Mouse (Mus musculus): ENCODE results near the gene Chka. TPM values are rescaled to one million over a fixed set of nuclear protein-coding genes. Genes with fewer than 3 reads are reported as not detected.
A peak's percentile ranks its signal among the peaks of the same experiment; 100 is the strongest.

Chka gene
- total and polyA plus RNA-seq, 2 experiments from 2014 or later: 13.6 to 36.3 TPM

GRCm38 (mm10) chr19:3930262-3931057, 78.9 kb downstream of the Chka start:
- Histone ChIP-seq H3K9ac (replicated peaks; ENCODE audit: low read depth, low read length) (no peak overlapping the region), H3K36me3 (replicated peaks; ENCODE audit: control insufficient read depth, insufficient read depth, low read length) (no peaks in the 10 kb centered on the region), H3K27me3 (ENCODE audit: control insufficient read depth, insufficient read depth, low read length) (no peaks in the 10 kb centered on the region; the same call in 1 of the 2 replicates), H3K4me2 (ENCODE audit: low read depth, low read length) (no peak overlapping the region), H3K4me1 (ENCODE audit: control insufficient read depth, insufficient read depth) (peaks cover 20% of the 10 kb centered on the region), H3K4me3 (ENCODE audit: low read depth, low read length) (no peak overlapping the region), H3K27ac (ENCODE audit: low read depth) (peak overlapping the region; percentile 76), H3K9me3 (replicated peaks; ENCODE audit: control insufficient read depth, low read length) (no peaks in the 10 kb centered on the region)
- ATAC-seq (ENCODE audit: insufficient read depth, low read depth) (no peak), DNase-seq (ENCODE audit: low spot score) (no peak)
- 59% methylated on average over 20 of the region's 21 CpGs for WGBS
- TF ChIP-seq CTCF (IDR thresholded peaks at IDR 0.05; ENCODE audit: low read depth) (no peak), EP300 (IDR thresholded peaks at IDR 0.05; ENCODE audit: low read depth) (no peak)

GRCm38 (mm10) chr19:3931716-3932115, 80.1 kb downstream of the Chka start:
- no peaks in the 10 kb centered on the region; the same call in 1 of the 2 replicates for H3K27me3 ChIP-seq (ENCODE audit: control insufficient read depth, insufficient read depth, low read length)
- TF ChIP-seq CTCF (IDR thresholded peaks at IDR 0.05; ENCODE audit: low read depth): no peak
- no peak for TF ChIP-seq EP300 (IDR thresholded peaks at IDR 0.05; ENCODE audit: low read depth)
- WGBS: 88% methylated on average over 9 of the region's 9 CpGs
- no peak overlapping the region for H3K4me2 ChIP-seq (ENCODE audit: low read depth, low read length)
- no peak for ATAC-seq (ENCODE audit: insufficient read depth, low read depth)
- H3K36me3 ChIP-seq (replicated peaks; ENCODE audit: control insufficient read depth, insufficient read depth, low read length): no peaks in the 10 kb centered on the region
- no peak overlapping the region for H3K4me3 ChIP-seq (ENCODE audit: low read depth, low read length)
- H3K9me3 ChIP-seq (replicated peaks; ENCODE audit: control insufficient read depth, low read length): no peaks in the 10 kb centered on the region
- H3K4me1 ChIP-seq (ENCODE audit: control insufficient read depth, insufficient read depth): peaks cover 27% of the 10 kb centered on the region
- DNase-seq (ENCODE audit: low spot score): no peak
- no peak overlapping the region for H3K9ac ChIP-seq (replicated peaks; ENCODE audit: low read depth, low read length)
- no peak overlapping the region for H3K27ac ChIP-seq (ENCODE audit: low read depth)

DNA sequence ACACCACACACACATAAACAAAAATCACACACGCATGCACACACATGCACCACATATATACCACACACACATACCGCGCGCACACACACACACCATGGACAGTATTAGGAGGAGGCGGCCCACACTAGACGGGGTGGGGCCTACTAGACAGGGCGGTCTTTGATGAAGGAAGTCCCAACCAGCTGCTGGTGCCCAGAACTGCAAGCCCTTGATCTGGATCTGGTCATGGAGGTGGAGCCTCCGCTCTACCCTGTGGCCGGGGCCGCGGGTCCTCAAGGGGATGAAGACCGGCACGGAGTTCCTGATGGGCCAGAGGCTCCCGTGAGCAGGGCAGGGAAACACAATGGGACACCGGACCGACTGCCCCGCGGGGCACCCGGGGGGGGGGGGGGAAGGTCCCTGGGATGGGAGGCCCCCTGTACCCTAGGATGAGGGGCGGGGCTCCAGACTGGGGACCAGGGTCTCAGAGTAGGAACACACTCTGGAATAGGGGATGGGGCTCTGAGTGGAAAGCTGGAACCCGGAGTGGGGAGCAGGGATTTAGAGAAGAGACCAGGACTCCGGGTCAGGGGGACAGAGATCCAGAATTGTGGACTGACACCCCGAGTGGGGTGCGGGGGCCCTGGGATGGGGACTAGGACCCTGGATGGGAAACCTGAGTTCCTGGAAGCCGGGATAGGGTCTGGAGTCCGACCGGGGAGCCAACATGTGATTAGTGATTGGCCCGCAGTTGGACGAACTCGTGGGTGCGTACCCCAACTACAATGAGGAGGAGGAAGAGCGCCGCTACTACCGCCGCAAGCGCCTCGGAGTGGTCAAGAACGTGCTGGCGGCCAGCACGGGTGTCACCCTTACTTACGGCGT, 83.7 kb downstream of the Chka start, which contains the start of gene Unc93b1:
Gene Unc93b1, plus strand, starts transcription at position 155 of the 864 bp plus-strand sequence.
- 11% methylated on average over 38 of the region's 42 CpGs for WGBS
- H3K27me3 ChIP-seq (ENCODE audit: control insufficient read depth, insufficient read depth, low read length): no peaks in the 10 kb centered on the region; the same call in 1 of the 2 replicates
- no peaks in the 10 kb centered on the region for H3K36me3 ChIP-seq (replicated peaks; ENCODE audit: control insufficient read depth, insufficient read depth, low read length)
- no peaks in the 10 kb centered on the region for H3K9me3 ChIP-seq (replicated peaks; ENCODE audit: control insufficient read depth, low read length)
- peaks cover 17% of the 10 kb centered on the region; the same call in 1 of the 2 replicates for H3K4me1 ChIP-seq (ENCODE audit: control insufficient read depth, insufficient read depth)
- H3K27ac ChIP-seq (ENCODE audit: low read depth): peak within 1 kb of the TSS; percentile 49
- H3K4me3 ChIP-seq (ENCODE audit: low read depth, low read length): peak within 1 kb of the TSS; percentile 65
- H3K9ac ChIP-seq (replicated peaks; ENCODE audit: low read depth, low read length): peak within 1 kb of the TSS; percentile 61
- H3K4me2 ChIP-seq (ENCODE audit: low read depth, low read length): peak within 1 kb of the TSS; percentile 92
- ATAC-seq (ENCODE audit: insufficient read depth, low read depth) (peak; percentile 91), DNase-seq (ENCODE audit: low spot score) (peak; percentile 69)
- no peak for TF ChIP-seq CTCF (IDR thresholded peaks at IDR 0.05; ENCODE audit: low read depth)
- no peak for TF ChIP-seq EP300 (IDR thresholded peaks at IDR 0.05; ENCODE audit: low read depth)

DNA sequence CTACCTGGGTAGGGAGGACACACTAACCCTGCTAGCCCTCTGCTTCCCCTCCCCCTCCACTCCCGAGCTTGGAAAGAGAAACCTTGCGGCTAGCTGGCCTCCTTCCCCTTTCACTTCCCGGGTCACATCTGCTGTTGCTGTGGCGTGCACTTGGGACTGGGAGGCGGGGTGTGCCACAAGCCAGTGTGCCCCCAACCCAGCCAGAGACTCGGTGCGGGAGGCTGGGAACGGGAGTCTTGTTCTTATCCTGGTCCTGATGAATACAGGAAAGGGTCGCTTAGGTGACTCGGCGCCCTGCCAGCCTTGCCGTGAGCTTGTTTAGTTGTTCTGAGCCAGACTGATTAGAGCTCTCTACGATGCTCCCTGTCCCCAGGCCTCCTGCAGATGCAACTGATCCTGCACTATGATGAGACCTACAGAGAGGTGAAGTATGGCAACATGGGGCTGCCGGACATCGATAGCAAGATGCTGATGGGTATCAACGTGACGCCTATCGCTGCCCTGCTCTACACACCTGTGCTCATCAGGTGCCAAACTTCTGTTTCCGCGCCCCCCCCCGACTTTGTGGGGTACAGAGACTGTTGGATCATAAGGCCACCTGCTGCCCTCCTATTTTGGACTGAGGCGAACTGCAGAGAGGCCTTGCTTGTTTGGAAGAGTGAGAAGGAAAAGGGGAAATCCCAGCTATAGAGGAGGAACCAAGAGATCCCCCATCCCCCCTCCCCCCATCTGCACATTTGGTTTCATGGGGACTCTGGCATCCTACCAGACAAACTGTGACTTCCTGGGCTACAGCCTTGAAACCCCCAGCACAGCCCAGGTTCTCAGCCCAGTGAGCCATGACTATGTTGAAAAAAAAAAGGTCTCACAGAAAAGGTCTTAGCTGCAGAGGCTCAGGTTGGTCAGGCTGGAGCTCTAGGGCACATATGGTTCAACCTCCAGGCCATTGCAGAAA, 84.6 kb downstream of the Chka start:
- peak overlapping the region; percentile 65 for H3K4me3 ChIP-seq (ENCODE audit: low read depth, low read length)
- peak overlapping the region; percentile 61 for H3K9ac ChIP-seq (replicated peaks; ENCODE audit: low read depth, low read length)
- 6% methylated on average over 22 of the region's 22 CpGs for WGBS
- no peaks in the 10 kb centered on the region for H3K9me3 ChIP-seq (replicated peaks; ENCODE audit: control insufficient read depth, low read length)
- no peaks in the 10 kb centered on the region for H3K27me3 ChIP-seq (ENCODE audit: control insufficient read depth, insufficient read depth, low read length)
- H3K27ac ChIP-seq (ENCODE audit: low read depth): peak overlapping the region; percentile 49; the same call in 1 of the 2 replicates
- TF ChIP-seq CTCF (IDR thresholded peaks at IDR 0.05; ENCODE audit: low read depth): no peak
- TF ChIP-seq EP300 (IDR thresholded peaks at IDR 0.05; ENCODE audit: low read depth): no peak
- DNase-seq (ENCODE audit: low spot score) (peak; percentile 70), ATAC-seq (ENCODE audit: insufficient read depth, low read depth) (peak; percentile 57)
- H3K36me3 ChIP-seq (replicated peaks; ENCODE audit: control insufficient read depth, insufficient read depth, low read length): no peaks in the 10 kb centered on the region
- H3K4me2 ChIP-seq (ENCODE audit: low read depth, low read length): peak overlapping the region; percentile 92
- H3K4me1 ChIP-seq (ENCODE audit: control insufficient read depth, insufficient read depth): peaks cover 12% of the 10 kb centered on the region; the same call in 1 of the 2 replicates

Data from heart, postnatal 0 days (tissue).